In the genomic region with DNA sequence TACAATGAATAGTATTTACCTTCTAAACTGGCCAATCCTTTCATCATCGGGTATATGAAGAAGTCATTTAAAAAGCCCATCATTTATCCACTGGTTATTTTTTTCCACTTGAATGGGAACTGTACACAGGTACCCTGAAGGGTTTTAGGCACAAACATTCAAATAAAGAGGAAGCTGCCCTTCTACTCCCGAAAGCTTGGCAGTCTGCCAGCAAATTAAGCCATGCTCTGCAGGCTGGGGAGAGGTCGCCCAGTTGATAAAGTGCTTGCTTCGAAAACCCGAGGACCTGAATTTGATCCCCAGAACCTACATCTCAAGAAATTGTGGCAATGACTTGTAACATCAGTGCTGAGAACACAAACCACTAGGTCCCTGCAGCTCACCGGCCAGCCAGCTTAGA, we compare ENCODE assay signal across 13 mouse cellular contexts. TPM values are rescaled to one million over a fixed set of nuclear protein-coding genes. Genes with fewer than 3 reads are reported as not detected.
DNase-seq lines count a peak whose midpoint lies in the region; ATAC-seq lines count a peak whose summit lies in the region.
"Had no signal": no experiment of that assay in that cellular context is flagged by ENCODE, and none has a peak within 500 bp of the region (broad histone marks: within the 10 kb centered on the region; RNA-seq: fewer than 3 reads in every experiment).

No protein-coding gene starts in this region.

- H3K9me3 ChIP-seq in kidney, embryonic 14.5 days (ENCODE audit: control insufficient read depth, low read length): no peaks in the 10 kb centered on the region
- H3K9me3 ChIP-seq: heart, embryonic 10.5 days; limb, embryonic 15.5 days had no signal

- H3K4me3 ChIP-seq in kidney, embryonic 14.5 days (ENCODE audit: low read length): no peak overlapping the region
- H3K4me3 ChIP-seq: heart, embryonic 10.5 days; limb, embryonic 15.5 days had no signal

- 37% methylated on average over 6 of the region's 6 CpGs for WGBS in kidney, embryonic 14.5 days

- no peak overlapping the region for H3K9ac ChIP-seq in kidney, embryonic 14.5 days (ENCODE audit: low read depth, low read length)
- H3K9ac ChIP-seq: limb, embryonic 15.5 days had no signal

- H3K27me3 ChIP-seq in kidney, embryonic 14.5 days (ENCODE audit: control insufficient read depth, insufficient read depth, low read length): no peaks in the 10 kb centered on the region
- H3K27me3 ChIP-seq: limb, embryonic 15.5 days had no signal

- DNase-seq in adrenal gland, postnatal 10 days: peak; percentile 10
- DNase-seq in adrenal gland, adult 8-10 months: no peak
- DNase-seq in kidney, adult 11 months: no peak
- peak; percentile 6 for DNase-seq in right cerebral cortex, postnatal 4 days
- DNase-seq in right cerebral cortex, postnatal 25 days: no peak
- DNase-seq in c-Kit-positive CD71-positive TER-119-positive erythroid progenitor cells, embryonic 14.5 days (ENCODE audit: low spot score): no peak
- no peak for DNase-seq in ovary, postnatal 10 days (ENCODE audit: low spot score)

- H3K4me2 ChIP-seq in kidney, embryonic 14.5 days (replicated peaks; ENCODE audit: low read depth, low read length): no peak overlapping the region
- H3K4me2 ChIP-seq: limb, embryonic 15.5 days had no signal

- ATAC-seq in kidney, embryonic 14.5 days (ENCODE audit: low FRiP score, low TSS enrichment): 0 out of 2 replicates have a peak, but pooled peaks have one; percentile 28

- H3K36me3 ChIP-seq in kidney, embryonic 14.5 days (ENCODE audit: control insufficient read depth, insufficient read depth, low read length): no peaks in the 10 kb centered on the region
- H3K36me3 ChIP-seq: G1E; heart, embryonic 10.5 days; limb, embryonic 15.5 days had no signal

- H3K4me1 ChIP-seq in kidney, embryonic 14.5 days (ENCODE audit: control insufficient read depth, insufficient read depth, low read length): no peaks in the 10 kb centered on the region
- H3K4me1 ChIP-seq: heart, embryonic 10.5 days; limb, embryonic 15.5 days had no signal

- H3K27ac ChIP-seq in kidney, embryonic 14.5 days (ENCODE audit: low read depth, low read length): no peak overlapping the region
- H3K27ac ChIP-seq: heart, embryonic 10.5 days; limb, embryonic 15.5 days had no signal

RNA-seq across cellular contexts. Expression of a gene that starts 35.6 kb away (rescaled TPM):
- total RNA-seq in adrenal gland, postnatal 10 days (2021): 10 to 100 TPM; 16.2 to 19.1 TPM
- 10 to 100 TPM; 20.9 to 36.9 (median 25.9) TPM for total RNA-seq in adrenal gland, adult 8-10 months (2022)
- not detected in 2 replicates for polyA plus RNA-seq in kidney, embryonic 14.5 days (2014; fragmentation: Nextera tagmentation; extraction: Ambion mirVana)
- total RNA-seq: layer of hippocampus, postnatal 14 days had no signal
- polyA plus RNA-seq: G1E; testis, adult 2 months had no signal

Comparison
In these comparisons a context has a peak if more than half of its experiments do, and no peak if none do; other contexts are left out.
1. DNase-seq: peak in adrenal gland, postnatal 10 days (single experiment) and right cerebral cortex, postnatal 4 days (single experiment); none in adrenal gland, adult 8-10 months (single experiment), kidney, adult 11 months (single experiment), right cerebral cortex, postnatal 25 days (single experiment), c-Kit-positive CD71-positive TER-119-positive erythroid progenitor cells, embryonic 14.5 days (single experiment) and ovary, postnatal 10 days (single experiment).